Mouse (Mus musculus) thymus, adult 2 months (tissue): ENCODE data around the gene Olfr467.

Experiments
- CTCF ChIP-seq: fragments of 200-500 bp; IDR thresholded peaks from 2 replicates; pipeline ENCODE4 v1.5.1; 2012; ENCODE audit warnings: mild to moderate bottlenecking, control low read depth, low read length, moderate library complexity, borderline replicate concordance; ENCODE audit not compliant: control insufficient read depth, poor library complexity, insufficient read depth; ENCODE audit errors: extremely low read depth
- POLR2A ChIP-seq: fragments of 200-500 bp; IDR thresholded peaks from 2 replicates; pipeline ENCODE4 v1.6.1; 2012; ENCODE audit warnings: mild to moderate bottlenecking, low read length, control low read depth, moderate library complexity; ENCODE audit not compliant: control insufficient read depth, poor library complexity, insufficient read depth; ENCODE audit errors: extremely low read depth

DNA sequence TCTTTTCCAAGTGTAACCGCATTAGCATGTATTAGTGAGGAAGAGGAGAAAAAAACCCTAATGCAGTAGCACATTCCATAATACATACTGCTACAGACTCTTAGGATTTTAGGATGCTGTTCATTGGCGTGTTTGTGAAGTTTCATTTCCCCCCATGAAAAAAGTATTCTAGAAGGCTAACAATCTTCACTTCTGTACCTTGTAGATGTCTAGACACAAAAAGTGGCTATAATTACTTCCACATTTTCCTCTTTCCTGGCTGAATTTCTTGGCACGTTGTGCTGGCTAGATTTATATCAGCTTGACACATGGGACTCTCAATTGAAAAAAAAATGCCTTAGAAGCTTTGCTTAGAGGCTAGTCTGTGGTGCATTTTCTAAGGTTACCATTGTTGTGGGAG is 9.9 kb upstream of the Olfr467 start:
- TF ChIP-seq CTCF (no peak), POLR2A (no peak)
